Comparison of ENCODE assay signal across 10 mouse cellular contexts in genomic region chr11:3893970-3894369, GRCm38 (mm10). TPM values are rescaled to one million over a fixed set of nuclear protein-coding genes. Genes with fewer than 3 reads are reported as not detected.
DNase-seq lines count a peak whose midpoint lies in the region; ATAC-seq and TF ChIP-seq lines count a peak whose summit lies in the region.
"Had no signal": no experiment of that assay in that cellular context is flagged by ENCODE, and none has a peak within 500 bp of the region (broad histone marks: within the 10 kb centered on the region; RNA-seq: fewer than 3 reads in every experiment).

No protein-coding gene starts in this region.

- TF ChIP-seq CTCF in ES-Bruce4 (IDR thresholded peaks at IDR 0.05; ENCODE audit: low read depth, low read length): no peak

- TF ChIP-seq POLR2A in ES-Bruce4 (IDR thresholded peaks at IDR 0.05; ENCODE audit: insufficient read depth, low read length): no peak

- H3K9ac ChIP-seq in intestine, embryonic 14.5 days (ENCODE audit: low read length): no peak overlapping the region
- no peak overlapping the region for H3K9ac ChIP-seq in intestine, embryonic 15.5 days
- H3K9ac ChIP-seq in ES-Bruce4 (ENCODE audit: low read depth, poor library complexity, severe bottlenecking): peak overlapping the region; percentile 76; the same call in 1 of the 2 replicates
- no peak overlapping the region for H3K9ac ChIP-seq in hindbrain, embryonic 11.5 days (ENCODE audit: low read depth, low read length)
- H3K9ac ChIP-seq in midbrain, embryonic 12.5 days (replicated peaks): no peak overlapping the region; the same call in 1 of the 2 replicates
- H3K9ac ChIP-seq: stomach, embryonic 15.5 days had no signal

- H3K9me3 ChIP-seq in intestine, embryonic 14.5 days (ENCODE audit: control insufficient read depth, low read length): no peaks in the 10 kb centered on the region
- H3K9me3 ChIP-seq in intestine, embryonic 15.5 days: no peaks in the 10 kb centered on the region
- no peaks in the 10 kb centered on the region for H3K9me3 ChIP-seq in ES-Bruce4 (replicated peaks; ENCODE audit: control insufficient read depth, insufficient read depth, low read length, poor library complexity, severe bottlenecking)
- no peaks in the 10 kb centered on the region for H3K9me3 ChIP-seq in hindbrain, embryonic 11.5 days (ENCODE audit: control insufficient read depth, low read length)
- no peaks in the 10 kb centered on the region for H3K9me3 ChIP-seq in midbrain, embryonic 12.5 days
- H3K9me3 ChIP-seq: stomach, embryonic 15.5 days had no signal

- no peak for TF ChIP-seq EP300 in ES-Bruce4 (IDR thresholded peaks at IDR 0.05; ENCODE audit: insufficient read depth, low read depth, low read length)

- H3K4me3 ChIP-seq in intestine, embryonic 14.5 days (ENCODE audit: low read depth, low read length): no peak overlapping the region
- no peak overlapping the region for H3K4me3 ChIP-seq in intestine, embryonic 15.5 days (replicated peaks)
- H3K4me3 ChIP-seq in ES-Bruce4 (ENCODE audit: low read depth, low read length): no peak overlapping the region
- no peak overlapping the region for H3K4me3 ChIP-seq in hindbrain, embryonic 11.5 days (ENCODE audit: low read depth, low read length)
- H3K4me3 ChIP-seq in midbrain, embryonic 12.5 days: peak overlapping the region; percentile 48; the same call in 1 of the 2 replicates

- DNase-seq in intestine, embryonic 14.5 days (ENCODE audit: low spot score): no peak
- no peak for DNase-seq in hindbrain, embryonic 11.5 days (ENCODE audit: low spot score)
- DNase-seq in cerebellum, adult 8-10 months: no peak
- no peak for DNase-seq in adrenal gland, postnatal 36 days
- DNase-seq in layer of hippocampus, postnatal 25 days (ENCODE audit: extremely low spot score in 1 of 2, low spot score in 1 of 2): no peak
- DNase-seq: heart, postnatal 14 days had no signal

- H3K36me3 ChIP-seq in intestine, embryonic 14.5 days (ENCODE audit: control insufficient read depth, insufficient read depth, low read length): peaks cover 12% of the 10 kb centered on the region; the same call in 1 of the 2 replicates
- H3K36me3 ChIP-seq in intestine, embryonic 15.5 days: no peaks in the 10 kb centered on the region
- 0 out of 2 replicates have a peak, but pooled peaks cover 2% of the 10 kb centered on the region for H3K36me3 ChIP-seq in ES-Bruce4 (ENCODE audit: control insufficient read depth, insufficient read depth, low read length, poor library complexity, severe bottlenecking)
- H3K36me3 ChIP-seq in hindbrain, embryonic 11.5 days (ENCODE audit: control insufficient read depth, insufficient read depth, low read length): peaks cover 2% of the 10 kb centered on the region; the same call in 1 of the 2 replicates
- H3K36me3 ChIP-seq in midbrain, embryonic 12.5 days: peaks cover 22% of the 10 kb centered on the region
- H3K36me3 ChIP-seq: stomach, embryonic 15.5 days had no signal

- no peaks in the 10 kb centered on the region for H3K27me3 ChIP-seq in intestine, embryonic 14.5 days (replicated peaks; ENCODE audit: control insufficient read depth, insufficient read depth, low read length)
- no peaks in the 10 kb centered on the region for H3K27me3 ChIP-seq in intestine, embryonic 15.5 days (replicated peaks)
- H3K27me3 ChIP-seq in ES-Bruce4 (ENCODE audit: control insufficient read depth, insufficient read depth, low read length, poor library complexity, severe bottlenecking): no peaks in the 10 kb centered on the region
- no peaks in the 10 kb centered on the region for H3K27me3 ChIP-seq in hindbrain, embryonic 11.5 days (ENCODE audit: control insufficient read depth, insufficient read depth, low read length)
- H3K27me3 ChIP-seq in midbrain, embryonic 12.5 days: no peaks in the 10 kb centered on the region
- H3K27me3 ChIP-seq: stomach, embryonic 15.5 days had no signal

- ATAC-seq in intestine, embryonic 14.5 days (replicated peaks; ENCODE audit: low FRiP score, low TSS enrichment, low read depth): no peak
- no peak for ATAC-seq in intestine, embryonic 15.5 days
- no peak for ATAC-seq in hindbrain, embryonic 11.5 days (ENCODE audit: low FRiP score)
- no peak for ATAC-seq in midbrain, embryonic 12.5 days (ENCODE audit: low FRiP score, low read depth)

- no peaks in the 10 kb centered on the region for H3K4me1 ChIP-seq in intestine, embryonic 14.5 days (replicated peaks; ENCODE audit: control insufficient read depth, insufficient read depth, low read length)
- 0 out of 2 replicates have a peak, but pooled peaks cover 2% of the 10 kb centered on the region for H3K4me1 ChIP-seq in intestine, embryonic 15.5 days (replicated peaks)
- H3K4me1 ChIP-seq in ES-Bruce4 (ENCODE audit: control insufficient read depth, insufficient read depth, low read length): no peaks in the 10 kb centered on the region
- no peaks in the 10 kb centered on the region; the same call in 1 of the 2 replicates for H3K4me1 ChIP-seq in hindbrain, embryonic 11.5 days (replicated peaks; ENCODE audit: control insufficient read depth, insufficient read depth, low read length)
- 0 out of 2 replicates have a peak, but pooled peaks cover 6% of the 10 kb centered on the region for H3K4me1 ChIP-seq in midbrain, embryonic 12.5 days

- peak overlapping the region; percentile 75; the same call in 1 of the 2 replicates for H3K4me2 ChIP-seq in intestine, embryonic 14.5 days (ENCODE audit: low read length)
- no peak overlapping the region for H3K4me2 ChIP-seq in intestine, embryonic 15.5 days (replicated peaks)
- H3K4me2 ChIP-seq in hindbrain, embryonic 11.5 days (replicated peaks; ENCODE audit: low read depth, low read length): peak overlapping the region; percentile 62; the same call in 1 of the 2 replicates
- peak overlapping the region; percentile 71 for H3K4me2 ChIP-seq in midbrain, embryonic 12.5 days (replicated peaks)

- 82% methylated on average over 6 of the region's 6 CpGs for WGBS in intestine, embryonic 14.5 days
- WGBS in intestine, embryonic 15.5 days: 82% methylated on average over 6 of the region's 6 CpGs
- 85% methylated on average over 6 of the region's 6 CpGs for WGBS in hindbrain, embryonic 11.5 days
- 81% methylated on average over 6 of the region's 6 CpGs for WGBS in midbrain, embryonic 12.5 days

- H3K27ac ChIP-seq in intestine, embryonic 14.5 days (ENCODE audit: low read depth): no peak overlapping the region
- no peak overlapping the region for H3K27ac ChIP-seq in intestine, embryonic 15.5 days
- no peak overlapping the region for H3K27ac ChIP-seq in ES-Bruce4 (ENCODE audit: insufficient read depth, low read length)
- no peak overlapping the region for H3K27ac ChIP-seq in hindbrain, embryonic 11.5 days (ENCODE audit: low read depth, low read length)
- H3K27ac ChIP-seq in midbrain, embryonic 12.5 days (replicated peaks): no peak overlapping the region

RNA-seq across cellular contexts. Expression of gene 4921536K21Rik, which starts 0.9 kb away (rescaled TPM):
- 0.07 and 0.11 TPM in 2 replicates for polyA plus RNA-seq in intestine, embryonic 14.5 days (2014; fragmentation: Nextera tagmentation; extraction: Ambion mirVana)
- 0.27 and 0.29 TPM in 2 replicates for polyA plus RNA-seq in intestine, embryonic 15.5 days (2015; fragmentation: Nextera tagmentation; extraction: Ambion mirVana)
- polyA plus RNA-seq in ES-Bruce4 (2011; ENCODE audit: insufficient read depth, insufficient read length, low read depth, missing spikeins): 0.72 and 1.1 TPM in 2 replicates
- polyA plus RNA-seq in hindbrain, embryonic 11.5 days (2014; fragmentation: Nextera tagmentation; extraction: Ambion mirVana): 0.27 and 1.2 TPM in 2 replicates
- 0.74 and 1.1 TPM in 2 replicates for polyA plus RNA-seq in midbrain, embryonic 12.5 days (2016; fragmentation: Nextera tagmentation; extraction: Ambion mirVana)
- under 1 TPM; 0.60 to 0.63 TPM for total RNA-seq in adrenal gland, postnatal 36 days (2021)
- total RNA-seq in layer of hippocampus, postnatal 25 days (2021): under 1 TPM; 0.62 to 0.63 TPM

RNA-seq across cellular contexts. Expression of gene Dusp18, which starts 1.1 kb away (rescaled TPM):
- polyA plus RNA-seq in intestine, embryonic 14.5 days (2014; fragmentation: Nextera tagmentation; extraction: Ambion mirVana): 8.3 and 8.7 TPM in 2 replicates
- polyA plus RNA-seq in intestine, embryonic 15.5 days (2015; fragmentation: Nextera tagmentation; extraction: Ambion mirVana): 6.4 and 7.0 TPM in 2 replicates
- 3.3 and 4.0 TPM in 2 replicates for polyA plus RNA-seq in ES-Bruce4 (2011; ENCODE audit: insufficient read depth, insufficient read length, low read depth, missing spikeins)
- polyA plus RNA-seq in hindbrain, embryonic 11.5 days (2014; fragmentation: Nextera tagmentation; extraction: Ambion mirVana): 21.6 and 28.0 TPM in 2 replicates
- polyA plus RNA-seq in midbrain, embryonic 12.5 days (2016; fragmentation: Nextera tagmentation; extraction: Ambion mirVana): 29.4 and 29.9 TPM in 2 replicates
- 1 to 10 TPM; 4.0 to 6.0 TPM for total RNA-seq in adrenal gland, postnatal 36 days (2021)
- total RNA-seq in layer of hippocampus, postnatal 25 days (2021): 10 to 100 TPM; 26.1 to 26.4 TPM

RNA-seq across cellular contexts. Expression of gene Slc35e4, which starts 20.5 kb away (rescaled TPM):
- polyA plus RNA-seq in intestine, embryonic 14.5 days (2014; fragmentation: Nextera tagmentation; extraction: Ambion mirVana): 2.3 and 2.5 TPM in 2 replicates
- 3.2 and 3.4 TPM in 2 replicates for polyA plus RNA-seq in intestine, embryonic 15.5 days (2015; fragmentation: Nextera tagmentation; extraction: Ambion mirVana)
- 2.9 and 3.1 TPM in 2 replicates for polyA plus RNA-seq in ES-Bruce4 (2011; ENCODE audit: insufficient read depth, insufficient read length, low read depth, missing spikeins)
- 4.0 and 4.4 TPM in 2 replicates for polyA plus RNA-seq in hindbrain, embryonic 11.5 days (2014; fragmentation: Nextera tagmentation; extraction: Ambion mirVana)
- 6.7 and 7.8 TPM in 2 replicates for polyA plus RNA-seq in midbrain, embryonic 12.5 days (2016; fragmentation: Nextera tagmentation; extraction: Ambion mirVana)
- 1 to 10 TPM; 5.5 to 7.2 TPM for total RNA-seq in adrenal gland, postnatal 36 days (2021)
- 10 to 100 TPM; 16.8 to 18.0 TPM for total RNA-seq in layer of hippocampus, postnatal 25 days (2021)

RNA-seq across cellular contexts. Expression of gene Osbp2, which starts 30.3 kb away (rescaled TPM):
- polyA plus RNA-seq in intestine, embryonic 14.5 days (2014; fragmentation: Nextera tagmentation; extraction: Ambion mirVana): 0.44 and 0.51 TPM in 2 replicates
- polyA plus RNA-seq in intestine, embryonic 15.5 days (2015; fragmentation: Nextera tagmentation; extraction: Ambion mirVana): 0.50 and 1.1 TPM in 2 replicates
- 0.67 and 1.5 TPM in 2 replicates for polyA plus RNA-seq in ES-Bruce4 (2011; ENCODE audit: insufficient read depth, insufficient read length, low read depth, missing spikeins)
- 1.5 and 1.8 TPM in 2 replicates for polyA plus RNA-seq in hindbrain, embryonic 11.5 days (2014; fragmentation: Nextera tagmentation; extraction: Ambion mirVana)
- 5.1 and 5.3 TPM in 2 replicates for polyA plus RNA-seq in midbrain, embryonic 12.5 days (2016; fragmentation: Nextera tagmentation; extraction: Ambion mirVana)
- total RNA-seq in adrenal gland, postnatal 36 days (2021): 1 to 10 TPM; 2.2 to 2.5 TPM
- 10 to 100 TPM; 76.4 to 77.6 TPM for total RNA-seq in layer of hippocampus, postnatal 25 days (2021)

RNA-seq across cellular contexts. Expression of gene Tcn2, which starts 38.0 kb away (rescaled TPM):
- polyA plus RNA-seq in intestine, embryonic 14.5 days (2014; fragmentation: Nextera tagmentation; extraction: Ambion mirVana): 37.9 and 39.0 TPM in 2 replicates
- polyA plus RNA-seq in intestine, embryonic 15.5 days (2015; fragmentation: Nextera tagmentation; extraction: Ambion mirVana): 57.5 and 63.7 TPM in 2 replicates
- 45.8 and 47.8 TPM in 2 replicates for polyA plus RNA-seq in ES-Bruce4 (2011; ENCODE audit: insufficient read depth, insufficient read length, low read depth, missing spikeins)
- polyA plus RNA-seq in hindbrain, embryonic 11.5 days (2014; fragmentation: Nextera tagmentation; extraction: Ambion mirVana): 32.8 and 38.8 TPM in 2 replicates
- polyA plus RNA-seq in midbrain, embryonic 12.5 days (2016; fragmentation: Nextera tagmentation; extraction: Ambion mirVana): 23.2 and 27.0 TPM in 2 replicates
- 100 to 1,000 TPM; 131 to 132 TPM for total RNA-seq in adrenal gland, postnatal 36 days (2021)
- 10 to 100 TPM; 19.0 to 19.2 TPM for total RNA-seq in layer of hippocampus, postnatal 25 days (2021)
